Mouse (Mus musculus): ENCODE measurements around the gene Meltf.
"Not testable (repeated sequence)": the region's sequence is repeated elsewhere in the genome, so short reads cannot be mapped to it uniquely, and the experiment has no call there.

GRCm38 (mm10) chr16:31945986-31946385 is 67.4 kb downstream of the Meltf start:
- not testable (repeated sequence) for TF ChIP-seq CTCF (IDR thresholded peaks at IDR 0.05; ENCODE audit: extremely low read depth, insufficient read length, insufficient replicate concordance, low read depth, low read length); POLR2A (IDR thresholded peaks at IDR 0.05; ENCODE audit: low read depth, low read length)
